Mouse (Mus musculus) lung, postnatal 0 days (tissue): ENCODE measurements at regions not wholly inside any gene's neighbourhood (a gene's known extent, or its start where the extent isn't known, plus 50 kb on each side); places are given as distances from the start of the nearest gene placed in this dataset.

Source experiments
- CTCF ChIP-seq: IDR thresholded peaks from 2 replicates; pipeline ENCODE4 v1.5.1; 2016; ENCODE audit warnings: antibody characterized with exemption, mild to moderate bottlenecking
- EP300 ChIP-seq: IDR thresholded peaks from 2 replicates; pipeline ENCODE4 v1.6.1; 2016; ENCODE audit warnings: antibody characterized with exemption, mild to moderate bottlenecking, control low read depth

DNA sequence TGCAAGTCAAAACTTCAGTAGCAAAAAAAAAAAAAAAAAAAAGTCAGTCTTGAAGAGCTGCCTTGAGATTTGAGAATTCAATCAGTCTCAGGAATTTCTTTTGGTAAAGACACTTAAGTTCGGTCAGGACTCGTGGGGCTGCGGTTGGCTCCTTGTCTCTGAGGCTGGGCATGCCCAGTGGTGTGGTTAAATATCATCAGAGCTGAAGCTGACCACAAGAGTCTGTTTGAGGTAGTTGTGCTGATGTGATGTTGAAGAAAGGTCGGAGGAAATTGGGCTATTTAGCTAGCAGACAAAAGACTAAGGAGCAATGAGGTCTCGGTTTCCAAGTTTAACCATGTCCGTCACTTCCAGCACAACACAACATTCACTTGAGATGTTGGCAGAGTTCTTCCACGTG is 240.4 kb downstream of the En1 start:
- no peak for TF ChIP-seq CTCF
- TF ChIP-seq EP300 = no peak
